Mouse (Mus musculus) MEL-GATA-1-ER (cell line): ENCODE measurements around the gene Mcoln2.

ENCODE experiments used
- DNase-seq: peaks from one replicate; pipeline ENCODE4 v3.0.0-alpha.2; 2012; ENCODE audit warnings: low read depth; ENCODE audit errors: extremely low read depth

Mcoln2 gene

DNA sequence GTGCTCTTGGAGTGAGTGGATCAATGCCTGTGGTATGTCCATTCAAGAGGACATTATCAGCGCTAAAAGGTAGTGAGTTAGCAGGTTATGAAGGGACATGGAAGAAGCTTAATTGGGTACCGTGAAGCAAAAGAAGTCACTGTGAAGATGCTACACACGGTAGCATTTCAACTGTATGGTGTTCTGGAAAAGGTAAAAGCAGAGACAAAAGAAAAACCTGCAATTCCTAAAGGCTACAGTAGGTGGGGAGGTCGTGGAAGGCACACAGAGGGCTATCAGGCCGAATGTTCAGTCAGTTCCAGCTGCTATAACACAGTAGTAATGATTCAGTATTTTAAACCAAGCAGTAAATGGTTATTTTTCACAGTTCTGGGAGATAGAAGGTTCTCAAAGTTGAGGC lies 4.1 kb upstream of the Mcoln2 start:
- DNase-seq = no peak

DNA sequence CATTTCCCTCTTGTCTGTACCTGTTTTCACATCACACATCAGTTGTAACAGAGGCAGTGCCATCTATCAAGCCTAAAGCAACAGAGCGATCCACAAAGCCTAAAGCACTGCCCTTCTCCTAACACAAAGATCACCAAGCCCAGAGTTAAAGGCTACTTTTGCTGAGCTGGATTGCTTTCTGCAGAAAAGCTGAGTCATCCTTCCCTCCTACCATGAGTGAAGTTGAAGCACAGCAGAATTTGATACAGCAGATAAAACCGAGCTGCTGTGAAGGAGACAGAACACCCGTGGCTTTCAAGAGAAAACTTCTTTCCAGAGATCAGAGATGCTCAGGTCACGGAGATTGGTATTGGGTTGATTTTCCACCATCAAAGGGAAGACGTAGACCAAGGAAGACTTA lies 3.5 kb upstream of the Mcoln2 start:
- DNase-seq = peak; percentile 64

DNA sequence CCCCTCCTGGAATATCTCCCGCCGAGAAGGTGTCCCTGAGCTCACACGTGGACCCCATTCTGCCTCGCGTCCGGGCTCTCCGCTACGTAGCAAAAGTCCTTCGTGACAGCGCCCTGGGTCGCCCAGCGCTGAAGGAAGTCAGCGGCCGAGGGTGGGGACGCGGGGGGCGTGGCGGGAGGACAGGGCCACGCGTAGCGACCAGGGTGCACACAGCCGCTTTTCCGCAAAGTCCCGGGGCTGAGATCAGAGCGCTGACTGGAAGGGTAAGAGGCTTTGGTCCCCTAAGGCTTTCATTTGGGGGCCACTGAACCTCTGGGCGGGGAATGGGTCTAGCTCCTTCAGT lies 396 bp downstream of the Mcoln2 start:
- no peak for DNase-seq

DNA sequence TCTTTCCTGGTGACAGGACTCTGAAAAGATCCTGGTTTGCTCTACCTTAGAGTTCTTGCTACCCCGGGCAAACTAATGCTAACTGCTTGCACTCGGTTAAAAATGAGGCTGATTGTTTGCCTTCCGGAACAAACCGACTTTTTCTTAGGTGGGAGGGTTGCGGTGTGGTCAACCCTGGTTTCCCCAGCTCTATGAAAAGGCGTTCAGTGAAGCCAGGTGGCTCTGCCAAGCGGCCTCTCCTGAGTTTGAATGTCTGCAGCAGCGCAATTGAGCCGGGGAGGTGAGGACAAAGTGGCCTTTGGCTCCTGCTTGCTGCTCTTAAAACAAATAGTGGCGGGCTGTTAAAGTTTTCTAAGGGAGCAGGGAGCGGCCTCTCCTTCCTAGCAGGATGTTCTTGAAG lies 927 bp downstream of the Mcoln2 start:
- DNase-seq = no peak

DNA sequence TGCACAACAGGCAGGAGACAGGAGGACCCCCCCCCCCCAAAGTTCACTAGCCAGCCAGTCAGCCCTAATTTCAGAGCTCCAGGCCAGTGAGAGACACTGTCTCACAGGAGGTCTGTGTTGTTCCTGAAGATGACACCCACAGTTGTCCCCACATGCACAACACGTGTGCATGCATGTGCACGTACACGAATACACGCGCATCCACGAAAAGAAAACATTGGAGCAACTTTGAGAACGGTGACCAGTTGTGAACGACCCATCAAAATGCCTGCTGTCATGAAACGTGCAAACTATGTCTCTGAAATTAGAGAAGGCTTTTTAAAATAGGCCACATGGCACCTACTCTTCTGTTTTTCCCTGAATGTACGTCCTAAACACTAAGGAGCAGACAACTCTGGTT lies 1.7 kb downstream of the Mcoln2 start:
- no peak for DNase-seq

DNA sequence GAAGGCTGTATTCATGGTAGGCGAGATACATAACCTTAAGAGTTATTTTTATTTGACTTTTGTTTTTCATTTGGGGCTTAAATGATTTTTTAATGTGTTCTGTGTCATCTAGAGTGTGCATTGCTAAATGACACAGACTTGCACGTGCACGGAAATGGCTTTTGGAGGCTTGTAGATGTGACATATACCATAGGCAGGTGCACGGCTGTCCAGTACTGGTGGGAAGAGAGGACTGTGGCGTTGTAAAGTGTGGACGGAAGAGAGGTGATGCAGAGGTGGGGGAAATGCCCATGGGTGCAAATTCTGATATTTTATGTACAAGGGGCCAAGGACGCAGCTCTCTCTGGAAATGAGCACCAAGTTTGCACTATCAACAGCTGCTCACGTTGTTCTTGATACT lies 2.1 kb downstream of the Mcoln2 start:
- DNase-seq = no peak

DNA sequence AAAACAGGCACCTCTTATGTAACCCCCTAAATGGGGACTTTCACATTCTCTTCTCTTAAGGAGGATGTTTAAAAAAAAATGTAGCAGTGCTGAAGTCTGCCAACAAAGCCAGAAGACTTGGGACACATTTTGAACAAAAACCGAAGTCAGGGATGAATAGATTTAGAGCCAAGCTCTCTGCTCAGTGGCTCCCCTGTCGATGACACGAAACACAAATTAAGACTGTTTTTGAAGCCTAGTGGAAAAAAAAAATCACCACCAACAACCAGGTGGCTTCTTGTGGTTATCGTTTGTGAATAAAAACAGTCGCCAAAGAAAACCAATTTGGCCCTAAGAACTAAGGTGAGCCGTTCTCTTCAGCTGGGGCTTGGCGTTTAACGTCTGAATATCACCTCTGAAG lies 2.7 kb downstream of the Mcoln2 start:
- no peak for DNase-seq

DNA sequence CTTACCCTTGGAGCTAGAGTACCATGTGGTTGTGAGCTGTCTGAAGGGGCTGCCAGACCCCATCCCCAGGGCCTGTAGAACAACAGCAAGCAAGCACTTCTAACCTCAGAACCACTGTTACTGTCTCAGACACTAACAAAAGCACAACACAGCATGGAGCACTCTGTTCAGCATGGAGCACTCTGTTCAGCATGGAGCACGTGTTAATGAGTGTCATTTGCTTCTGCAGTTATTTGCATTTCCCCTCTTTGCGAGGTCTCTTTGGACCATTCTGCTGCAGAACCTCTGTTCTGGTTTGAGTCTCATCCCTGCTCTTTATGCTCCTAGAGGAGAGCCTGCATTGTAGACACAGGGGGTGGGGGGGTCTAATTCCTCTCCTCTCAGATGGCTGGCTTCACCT lies 3.3 kb downstream of the Mcoln2 start:
- DNase-seq = no peak

DNA sequence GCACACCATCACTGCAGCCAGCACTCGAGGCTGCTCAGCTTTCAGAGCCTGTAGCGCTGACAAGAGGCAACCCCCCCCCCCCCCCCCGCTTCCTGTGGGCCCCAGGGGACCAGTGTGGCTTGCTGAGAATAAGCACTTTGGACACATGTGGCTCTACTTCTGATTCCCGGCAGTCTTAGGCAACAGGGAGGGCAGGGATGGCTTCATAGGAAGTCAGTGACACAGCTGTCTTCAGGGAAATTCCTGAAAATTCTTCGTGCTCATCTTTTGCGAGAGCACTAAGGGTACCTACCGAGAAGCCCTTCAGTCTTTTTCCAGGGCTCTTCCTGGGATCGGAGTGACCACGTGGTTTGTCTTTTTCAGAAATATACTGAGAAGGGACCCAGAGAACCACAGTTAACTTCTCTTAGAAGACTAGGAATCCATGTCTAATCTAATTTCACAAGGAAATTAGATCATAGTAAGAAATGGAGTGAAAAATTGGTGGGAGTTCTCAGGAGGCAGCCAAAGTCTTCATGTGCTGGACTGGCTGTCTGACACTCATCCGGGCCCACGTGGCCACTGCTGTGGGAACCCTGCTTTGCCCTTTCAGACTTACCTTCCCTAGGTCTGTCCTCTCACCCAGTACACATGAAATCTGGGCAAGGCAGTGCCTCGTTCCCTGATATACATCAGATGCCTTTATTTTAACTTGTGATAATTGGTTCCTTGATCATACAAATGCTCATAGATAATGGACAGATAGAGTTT lies 4.4 kb downstream of the Mcoln2 start:
- no peak for DNase-seq

DNA sequence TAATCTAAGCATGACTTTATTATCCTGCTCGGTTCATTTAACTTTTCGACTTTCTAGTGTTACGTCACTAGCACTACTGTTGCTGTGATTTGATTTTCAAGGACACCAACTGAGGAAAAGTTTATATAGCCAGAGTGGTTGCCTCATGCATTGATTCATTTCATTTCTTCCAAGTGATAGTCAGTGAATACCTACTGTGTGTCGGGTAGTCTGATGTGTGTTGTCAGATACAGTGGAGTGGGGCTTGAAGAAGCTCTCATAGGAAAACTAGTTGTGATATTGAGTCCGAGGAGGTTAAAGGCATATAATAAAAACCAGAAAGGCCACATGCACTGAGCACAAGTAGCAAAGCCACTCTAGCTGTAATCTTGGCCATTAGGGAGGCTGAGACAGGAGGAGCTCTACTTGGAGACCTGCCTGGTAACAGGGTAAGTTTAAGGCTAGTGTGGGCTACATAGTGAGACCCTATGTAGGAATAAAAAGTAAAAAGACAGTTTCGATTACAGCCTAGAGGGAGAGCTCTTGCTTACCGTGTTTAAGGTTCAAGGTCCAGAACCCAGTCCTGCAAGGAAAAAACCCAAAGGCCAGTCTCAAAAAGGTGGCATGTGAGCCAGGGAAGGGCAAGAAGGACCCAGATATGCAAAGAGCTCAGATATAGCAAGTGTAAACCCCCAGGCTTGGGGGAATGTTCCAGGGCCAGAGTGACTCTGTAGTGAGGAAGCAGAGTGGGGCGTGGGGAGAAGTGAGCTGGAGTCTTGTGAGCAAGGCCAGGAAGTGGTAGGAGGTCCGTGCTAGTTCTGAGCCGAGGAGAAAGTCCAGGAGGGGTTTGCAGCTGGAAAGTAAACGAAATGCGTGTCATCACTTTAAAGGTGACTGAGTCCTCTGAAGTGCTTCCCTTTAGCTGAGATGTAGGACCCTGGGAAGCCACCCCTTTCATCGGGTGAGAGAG lies 6.3 kb downstream of the Mcoln2 start:
- no peak for DNase-seq

DNA sequence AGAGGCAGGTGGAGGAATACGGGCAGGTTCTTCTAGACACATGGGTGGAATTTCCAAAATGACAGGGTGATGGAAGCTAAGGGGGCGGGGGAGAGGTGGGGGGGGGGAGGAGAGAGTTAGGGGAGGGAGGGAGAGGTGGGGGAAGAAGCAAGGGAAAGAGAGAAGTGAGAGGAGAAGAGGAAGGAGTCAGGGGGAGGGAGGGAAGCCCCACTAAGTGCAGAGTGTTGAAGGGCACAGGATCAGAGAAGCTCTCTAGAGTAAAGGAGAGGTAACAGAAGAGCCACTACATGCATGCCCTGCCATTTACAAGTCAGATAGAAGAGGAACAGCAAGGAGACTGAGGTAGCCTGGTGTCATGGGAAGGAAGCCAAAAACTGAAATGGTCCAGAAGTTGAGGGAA lies 7.2 kb downstream of the Mcoln2 start:
- DNase-seq = no peak

DNA sequence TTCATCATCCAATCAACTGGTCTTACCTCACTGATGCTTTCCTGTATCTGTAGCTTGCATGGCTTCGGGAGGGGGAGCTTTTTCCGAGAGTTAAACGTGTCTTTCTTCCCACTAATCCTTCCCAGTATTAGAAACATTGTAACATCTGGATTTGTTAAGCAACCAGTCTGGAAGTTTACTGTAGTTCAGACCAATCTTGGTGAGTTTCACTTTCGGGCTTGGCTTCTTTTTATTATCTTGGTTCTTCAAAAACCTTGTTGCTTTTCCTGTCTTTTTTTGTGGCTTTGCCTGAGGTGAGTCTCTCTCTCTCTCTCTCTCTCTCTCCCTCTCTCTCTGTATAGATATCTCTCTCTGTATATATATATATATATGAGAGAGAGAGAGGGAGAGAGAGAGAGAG lies 8.4 kb downstream of the Mcoln2 start:
- no peak for DNase-seq

DNA sequence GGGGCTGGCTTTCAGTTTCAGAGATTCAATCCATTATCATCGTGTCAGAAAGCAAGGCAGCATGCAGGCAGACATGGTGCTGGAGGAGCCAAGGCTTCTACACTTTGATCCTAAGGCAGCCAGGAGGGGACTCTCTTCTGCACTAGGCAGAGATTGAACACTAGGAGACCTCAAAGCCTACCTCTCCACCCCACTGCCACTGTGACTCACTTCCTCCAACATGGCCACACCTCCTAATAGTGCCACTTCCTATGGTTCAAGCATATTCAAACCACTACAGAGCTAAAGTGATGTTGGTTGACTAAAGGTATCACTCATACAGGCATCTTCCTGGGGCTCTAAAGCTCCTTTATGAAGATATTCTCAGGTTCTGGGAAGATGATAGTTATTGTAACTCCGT lies 9.7 kb downstream of the Mcoln2 start:
- DNase-seq = no peak

DNA sequence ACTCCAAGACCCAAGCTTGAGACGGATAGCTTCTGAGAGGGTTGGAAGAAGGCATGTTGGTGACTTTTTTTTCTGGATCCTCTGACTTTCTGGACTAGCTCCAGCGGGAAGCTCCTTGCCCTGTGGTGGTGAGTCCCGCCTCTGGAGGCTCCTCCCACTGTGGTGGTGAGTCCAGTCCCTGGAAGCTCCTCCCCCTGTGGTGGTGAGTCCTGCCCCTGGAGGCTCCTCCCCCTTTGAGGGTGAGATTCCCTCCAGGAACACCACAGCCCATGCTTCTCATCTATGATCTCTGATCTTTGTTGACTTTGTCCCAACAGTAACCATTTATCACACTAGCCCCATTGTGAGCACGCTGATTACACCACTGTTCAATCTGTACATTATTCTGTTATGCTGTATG lies 12.6 kb downstream of the Mcoln2 start:
- no peak for DNase-seq

DNA sequence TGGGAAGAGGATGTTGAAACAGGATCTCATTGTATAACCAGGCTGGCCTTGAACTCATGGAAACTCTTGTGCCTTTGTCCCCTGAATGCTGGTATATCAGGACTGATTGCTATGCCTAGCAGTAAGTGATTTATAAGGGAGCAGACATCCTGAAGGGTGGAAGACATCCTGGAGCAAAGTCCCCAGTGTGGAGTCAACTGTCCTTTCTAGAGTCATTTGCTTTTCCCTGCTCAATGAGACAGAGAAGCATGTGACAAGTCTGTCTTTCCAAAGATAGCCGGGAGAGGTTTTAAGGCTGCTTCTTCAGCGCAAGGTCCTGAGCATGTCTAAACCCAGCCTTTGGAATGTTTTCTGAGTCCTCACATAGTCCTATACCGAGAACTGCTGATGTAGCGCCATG lies 19.7 kb downstream of the Mcoln2 start:
- no peak for DNase-seq

DNA sequence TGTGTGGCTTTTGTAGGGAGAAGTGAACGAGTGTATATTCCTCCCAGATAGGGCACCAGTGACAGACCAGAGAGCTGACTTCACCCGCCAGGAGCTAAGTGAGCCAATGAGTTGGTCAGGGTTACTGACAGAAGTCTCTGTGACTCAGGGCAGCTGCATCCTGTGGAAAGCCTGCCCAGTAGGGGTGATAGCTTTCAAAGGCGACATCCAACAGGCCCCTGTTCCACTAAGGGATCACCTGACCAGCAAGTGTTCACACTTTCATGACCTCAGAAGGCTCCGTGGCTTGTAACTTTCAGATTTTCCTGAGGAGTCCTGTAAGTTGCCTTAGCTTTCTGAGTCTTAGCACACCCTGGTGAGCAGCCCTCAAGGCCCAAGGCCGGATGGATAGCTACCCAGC lies 23.4 kb downstream of the Mcoln2 start:
- DNase-seq = no peak

DNA sequence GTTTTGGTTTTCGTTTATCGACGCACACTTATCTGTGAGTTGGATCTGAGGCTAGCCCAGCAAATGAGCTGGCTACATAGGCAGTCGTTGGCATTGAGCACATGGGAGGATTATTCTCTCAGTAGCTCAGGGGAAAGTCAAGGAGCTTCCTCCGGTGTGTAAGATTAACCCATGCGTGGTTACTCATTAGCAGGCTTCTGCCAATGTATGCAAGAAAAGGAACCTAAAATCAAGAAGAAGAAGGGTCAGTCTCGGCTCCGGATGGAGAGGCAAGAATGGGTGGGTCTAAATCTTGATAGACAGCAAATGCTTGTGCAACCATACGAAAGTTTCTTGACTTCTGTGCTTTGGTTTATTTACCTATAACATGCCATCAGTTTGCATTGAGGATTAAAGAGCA lies 24.6 kb downstream of the Mcoln2 start:
- DNase-seq = no peak

DNA sequence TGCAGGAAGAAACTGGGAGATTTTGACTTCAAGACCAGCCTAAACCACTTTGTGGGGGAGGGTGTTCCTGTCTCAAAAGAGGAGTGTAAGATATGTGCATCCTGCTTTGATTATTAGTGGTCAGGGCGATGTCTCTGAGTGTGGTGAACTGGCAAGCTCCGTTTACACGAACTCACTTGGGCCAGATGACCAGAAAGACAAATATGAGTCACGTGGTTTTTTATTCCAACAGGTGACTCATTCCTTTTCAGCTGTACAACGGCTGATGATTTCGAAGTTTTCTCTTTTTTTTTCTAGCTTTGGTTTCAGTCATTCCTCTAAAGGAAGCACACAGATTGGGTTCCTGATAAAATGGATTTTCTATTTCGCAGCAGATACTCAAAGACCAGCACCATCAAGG lies 27.7 kb downstream of the Mcoln2 start:
- DNase-seq = no peak

DNA sequence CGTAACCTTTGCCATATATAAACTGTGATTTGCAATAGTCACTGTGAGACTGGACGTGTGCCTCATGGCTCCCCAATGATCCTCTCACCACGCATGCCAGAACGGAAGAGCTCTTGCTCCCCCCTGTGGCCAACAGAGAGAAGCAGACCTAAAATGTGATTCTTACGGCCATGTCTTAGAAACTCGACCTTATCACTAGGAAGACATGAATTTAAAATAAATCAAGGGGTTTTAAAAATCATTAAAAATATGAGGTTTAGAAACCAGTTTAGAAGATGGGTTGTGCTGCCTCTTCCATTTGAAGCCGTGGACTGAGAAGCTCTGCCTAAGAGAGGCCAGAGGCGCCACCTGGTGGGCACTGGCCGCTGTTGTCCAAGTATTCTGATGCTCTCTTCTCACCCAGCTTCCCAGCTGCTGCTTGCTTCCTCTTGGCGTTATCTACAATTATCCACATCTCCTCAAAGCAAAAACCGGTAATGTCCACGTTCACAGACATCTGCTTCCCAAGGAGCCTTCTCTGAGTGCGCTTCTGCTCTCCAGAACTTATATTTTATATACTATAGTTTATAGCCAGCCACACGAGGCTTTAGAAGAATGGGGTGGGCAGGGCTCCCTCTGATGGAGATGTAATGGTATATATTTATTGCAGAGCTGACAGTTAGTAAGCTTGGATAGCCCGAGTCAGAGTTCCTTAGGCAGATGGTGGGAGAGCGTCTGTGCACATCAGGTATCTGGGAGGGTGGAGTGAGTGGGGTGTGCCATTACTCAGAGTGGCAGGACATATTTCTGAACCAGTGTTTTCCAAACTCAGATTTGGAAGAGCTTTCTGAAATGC lies 28.3 kb downstream of the Mcoln2 start:
- peak; percentile 71 for DNase-seq

DNA sequence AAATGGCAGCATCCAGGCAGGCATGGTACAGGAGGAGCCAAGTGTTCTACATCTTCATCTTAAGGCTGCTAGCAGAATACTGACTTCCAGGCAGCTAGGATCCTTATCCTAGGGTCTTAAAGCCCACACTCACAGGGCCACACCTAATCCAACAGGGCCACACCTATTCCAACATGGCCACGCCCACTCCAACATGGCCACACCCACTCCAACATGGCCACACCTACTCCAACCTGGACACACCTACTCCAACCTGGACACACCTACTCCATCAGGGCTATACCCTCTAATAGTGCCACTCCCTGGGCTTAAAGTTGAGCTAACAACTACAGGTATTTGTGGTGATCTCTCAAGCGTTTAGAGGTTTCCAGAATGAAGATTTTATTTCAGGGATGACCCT lies 30.7 kb downstream of the Mcoln2 start:
- no peak for DNase-seq

DNA sequence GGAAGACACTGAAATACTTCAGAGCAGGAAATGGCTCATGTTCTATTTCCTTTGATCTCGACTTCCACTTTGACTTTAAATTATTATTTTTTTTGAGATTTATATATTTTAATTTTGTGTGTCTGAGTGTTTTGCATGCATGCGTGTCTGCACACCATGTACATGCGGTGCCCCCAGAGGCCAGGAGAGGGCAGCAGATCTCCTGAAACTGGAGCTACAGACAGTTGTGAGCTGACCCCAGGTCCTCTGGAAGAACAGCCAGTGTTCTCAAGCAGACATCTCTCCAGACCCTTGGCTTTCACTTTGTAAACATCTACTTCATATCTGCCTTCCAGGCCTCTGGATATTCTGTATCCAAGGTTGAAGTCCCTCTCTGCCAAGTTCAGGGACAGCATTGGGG lies 31.4 kb downstream of the Mcoln2 start:
- DNase-seq = peak; percentile 41
